Mouse (Mus musculus) midbrain, embryonic 11.5 days (tissue): ENCODE data around the gene Foxn3. TPM values are rescaled to one million over a fixed set of nuclear protein-coding genes. Genes with fewer than 3 reads are reported as not detected.

Experiments
- ATAC-seq: fragments of 200-750 bp; cut with Nextera tagmentation; 2 replicates; pipeline ENCODE4 v1.8.0; 2017; ENCODE audit warnings: moderate TSS enrichment, moderate library complexity; ENCODE audit not compliant: low FRiP score
- DNase-seq: peaks from one replicate; pipeline ENCODE4 v3.0.0; 2015; ENCODE audit warnings: low spot score; ENCODE audit errors: missing footprints
- H3K27ac ChIP-seq: fragments of 300-500 bp; sonication (generic); 2 replicates; pipeline ENCODE4 v1.5.1; 2014; ENCODE audit warnings: low read depth, low read length
- H3K27me3 ChIP-seq: fragments of 300-500 bp; sonication (generic); 2 replicates; pipeline ENCODE4 v1.6.1; 2014; ENCODE audit warnings: mild to moderate bottlenecking, low read length, moderate library complexity, mixed read lengths; ENCODE audit not compliant: control insufficient read depth, insufficient read depth
- H3K36me3 ChIP-seq: fragments of 300-500 bp; sonication (generic); 2 replicates; pipeline ENCODE4 v1.6.1; 2014; ENCODE audit warnings: mild to moderate bottlenecking, low read length, moderate library complexity, mixed read lengths; ENCODE audit not compliant: control insufficient read depth, insufficient read depth
- H3K4me1 ChIP-seq: fragments of 300-500 bp; sonication (generic); 2 replicates; pipeline ENCODE4 v1.6.1; 2014; ENCODE audit warnings: low read length; ENCODE audit not compliant: control insufficient read depth, insufficient read depth
- H3K4me2 ChIP-seq: fragments of 300-500 bp; sonication (generic); 2 replicates; pipeline ENCODE4 v1.6.1; 2014; ENCODE audit warnings: mild to moderate bottlenecking, moderate library complexity
- H3K4me3 ChIP-seq: fragments of 300-500 bp; sonication (generic); 2 replicates; pipeline ENCODE4 v1.5.1; 2014; ENCODE audit warnings: low read depth, low read length
- H3K9ac ChIP-seq: fragments of 300-500 bp; sonication (generic); 2 replicates; pipeline ENCODE4 v1.6.1; 2014; ENCODE audit warnings: low read length
- H3K9me3 ChIP-seq: fragments of 300-500 bp; sonication (generic); 2 replicates; pipeline ENCODE4 v1.6.1; 2016; ENCODE audit warnings: low read length; ENCODE audit not compliant: control insufficient read depth
- WGBS: fragments of 180-500 bp; shearing (Covaris S2); extraction: QIAGEN DNeasy Blood & Tissue Kit; methylation state at CpG from one replicate; pipeline ENCODE4 v1.1.7; 2014; 5-methylcytosine and 5-hydroxymethylcytosine counted together
- polyA plus RNA-seq: library from polyadenylated mRNA; unstranded; fragments of >200 nt; fragmentation: Nextera tagmentation; extraction: Ambion mirVana; gene quantifications from 2 replicates; pipeline ENCODE4 v1.2.1, GENCODE M21; 2014

Gene Foxn3
- polyA plus RNA-seq, 1 experiment from 2014 or later: 73.8 TPM

- ATAC-seq (peak; percentile 93), DNase-seq (peak; percentile 97)
- H3K27me3 ChIP-seq: no peaks in the 10 kb centered on the region
- H3K4me2 ChIP-seq: no peak overlapping the region
- no peaks in the 10 kb centered on the region for H3K36me3 ChIP-seq
- H3K27ac ChIP-seq: peak overlapping the region; percentile 93
- 35% methylated on average over 11 of the region's 11 CpGs for WGBS
- H3K4me1 ChIP-seq: peaks cover 60% of the 10 kb centered on the region
- no peaks in the 10 kb centered on the region for H3K9me3 ChIP-seq
- H3K4me3 ChIP-seq: no peak overlapping the region
- no peak overlapping the region; the same call in 1 of the 2 replicates for H3K9ac ChIP-seq
These were observed 223.6 kb downstream of the Foxn3 start for GRCm38 (mm10) chr12:99339640-99340325.

GRCm38 (mm10) chr12:99338754-99339153, 224.6 kb downstream of the Foxn3 start:
- ATAC-seq (no peak), DNase-seq (no peak)
- peak overlapping the region; percentile 93 for H3K27ac ChIP-seq
- no peak overlapping the region for H3K4me2 ChIP-seq
- 92% methylated on average over 2 of the region's 2 CpGs for WGBS
- H3K9me3 ChIP-seq: no peaks in the 10 kb centered on the region
- no peak overlapping the region for H3K9ac ChIP-seq
- H3K36me3 ChIP-seq: no peaks in the 10 kb centered on the region
- no peak overlapping the region for H3K4me3 ChIP-seq
- peaks cover 56% of the 10 kb centered on the region for H3K4me1 ChIP-seq
- no peaks in the 10 kb centered on the region for H3K27me3 ChIP-seq

- no peaks in the 10 kb centered on the region for H3K27me3 ChIP-seq
- no peak overlapping the region for H3K9ac ChIP-seq
- ATAC-seq (no peak), DNase-seq (no peak)
- no peak overlapping the region for H3K4me3 ChIP-seq
- no peak overlapping the region for H3K4me2 ChIP-seq
- peaks cover 55% of the 10 kb centered on the region for H3K4me1 ChIP-seq
- no peaks in the 10 kb centered on the region for H3K9me3 ChIP-seq
- H3K27ac ChIP-seq: no peak overlapping the region
- WGBS: 92% methylated on average over 3 of the region's 3 CpGs
- H3K36me3 ChIP-seq: no peaks in the 10 kb centered on the region
These were observed 226.3 kb downstream of the Foxn3 start for GRCm38 (mm10) chr12:99337171-99337435.

GRCm38 (mm10) chr12:99336349-99337170, 226.8 kb downstream of the Foxn3 start:
- H3K4me2 ChIP-seq: no peak overlapping the region
- DNase-seq: no peak

GRCm38 (mm10) chr12:99335628-99336027, 227.8 kb downstream of the Foxn3 start:
- H3K27ac ChIP-seq: no peak overlapping the region
- H3K36me3 ChIP-seq: no peaks in the 10 kb centered on the region
- H3K4me1 ChIP-seq: peaks cover 53% of the 10 kb centered on the region
- H3K4me2 ChIP-seq: no peak overlapping the region
- no peak overlapping the region for H3K4me3 ChIP-seq
- no peaks in the 10 kb centered on the region for H3K9me3 ChIP-seq
- ATAC-seq (no peak), DNase-seq (no peak)
- no peaks in the 10 kb centered on the region for H3K27me3 ChIP-seq
- WGBS: 85% methylated on average over 9 of the region's 9 CpGs
- H3K9ac ChIP-seq: no peak overlapping the region

More at GRCm38 (mm10) chr12:99336349-99337170, 226.8 kb downstream of the Foxn3 start:
- Histone ChIP-seq H3K4me1 (peaks cover 55% of the 10 kb centered on the region), H3K27ac (no peak overlapping the region; the same call in 1 of the 2 replicates), H3K4me3 (no peak overlapping the region), H3K36me3 (no peaks in the 10 kb centered on the region), H3K27me3 (no peaks in the 10 kb centered on the region), H3K9ac (no peak overlapping the region), H3K9me3 (no peaks in the 10 kb centered on the region)
- 42% methylated on average over 12 of the region's 12 CpGs for WGBS
- ATAC-seq: no peak

- 86% methylated on average over 9 of the region's 9 CpGs for WGBS
- no peak overlapping the region for H3K27ac ChIP-seq
- H3K9ac ChIP-seq: no peak overlapping the region
- no peaks in the 10 kb centered on the region for H3K27me3 ChIP-seq
- H3K4me1 ChIP-seq: peaks cover 53% of the 10 kb centered on the region
- no peaks in the 10 kb centered on the region for H3K36me3 ChIP-seq
- no peak overlapping the region for H3K4me2 ChIP-seq
- no peak overlapping the region for H3K4me3 ChIP-seq
- ATAC-seq (no peak), DNase-seq (no peak)
- no peaks in the 10 kb centered on the region for H3K9me3 ChIP-seq
These were observed 229.4 kb downstream of the Foxn3 start for GRCm38 (mm10) chr12:99334026-99334425.

GRCm38 (mm10) chr12:99333304-99333968, 229.9 kb downstream of the Foxn3 start:
- no peak overlapping the region for H3K4me3 ChIP-seq
- H3K27ac ChIP-seq: no peak overlapping the region
- no peaks in the 10 kb centered on the region for H3K27me3 ChIP-seq
- ATAC-seq (no peak), DNase-seq (no peak)
- no peak overlapping the region for H3K9ac ChIP-seq
- no peak overlapping the region for H3K4me2 ChIP-seq
- H3K9me3 ChIP-seq: no peaks in the 10 kb centered on the region
- 88% methylated on average over 20 of the region's 20 CpGs for WGBS
- H3K4me1 ChIP-seq: peaks cover 54% of the 10 kb centered on the region
- H3K36me3 ChIP-seq: no peaks in the 10 kb centered on the region

- ATAC-seq (no peak), DNase-seq (no peak)
- Histone ChIP-seq H3K27ac (no peak overlapping the region), H3K4me2 (no peak overlapping the region), H3K4me1 (peaks cover 57% of the 10 kb centered on the region), H3K36me3 (no peaks in the 10 kb centered on the region), H3K4me3 (no peak overlapping the region), H3K9me3 (no peaks in the 10 kb centered on the region), H3K27me3 (no peaks in the 10 kb centered on the region), H3K9ac (no peak overlapping the region)
- WGBS: 67% methylated on average over 16 of the region's 16 CpGs
These were observed 231.1 kb downstream of the Foxn3 start for GRCm38 (mm10) chr12:99332144-99332807.
